Mouse (Mus musculus): ENCODE measurements around the gene Plcb1.

Plcb1 gene

GRCm38 (mm10) chr2:134912616-134913015 is 126.7 kb downstream of the Plcb1 start:
- DNase-seq (ENCODE audit: low spot score in 2 of 2), result no peak

- no peak for DNase-seq (ENCODE audit: low spot score in 2 of 2)
These were observed 127.7 kb downstream of the Plcb1 start for GRCm38 (mm10) chr2:134913542-134913941.

GRCm38 (mm10) chr2:134914091-134914550 is 128.3 kb downstream of the Plcb1 start:
- no peak for DNase-seq (ENCODE audit: low spot score in 2 of 2)

- DNase-seq (ENCODE audit: low spot score in 2 of 2), result no peak
These were observed 129.2 kb downstream of the Plcb1 start for GRCm38 (mm10) chr2:134915035-134915434.

GRCm38 (mm10) chr2:134920611-134921280 is 134.9 kb downstream of the Plcb1 start:
- no peak for DNase-seq (ENCODE audit: low spot score in 2 of 2)

GRCm38 (mm10) chr2:134922636-134923375 is 136.9 kb downstream of the Plcb1 start:
- no peak for DNase-seq (ENCODE audit: low spot score in 2 of 2)

- no peak for DNase-seq (ENCODE audit: low spot score in 2 of 2)
These were observed 138.3 kb downstream of the Plcb1 start for GRCm38 (mm10) chr2:134924143-134924655.

GRCm38 (mm10) chr2:134926266-134926665 is 140.4 kb downstream of the Plcb1 start:
- no peak for DNase-seq (ENCODE audit: low spot score in 2 of 2)

- no peak for DNase-seq (ENCODE audit: low spot score in 2 of 2)
These were observed 141.2 kb downstream of the Plcb1 start for GRCm38 (mm10) chr2:134927072-134927471.

- DNase-seq (ENCODE audit: low spot score in 2 of 2), result no peak
These were observed 143.6 kb downstream of the Plcb1 start for GRCm38 (mm10) chr2:134929452-134929851.

- DNase-seq (ENCODE audit: low spot score in 2 of 2), result no peak
These were observed 145.1 kb downstream of the Plcb1 start for GRCm38 (mm10) chr2:134930961-134931360.

GRCm38 (mm10) chr2:134931756-134932421 is 146.0 kb downstream of the Plcb1 start:
- no peak for DNase-seq (ENCODE audit: low spot score in 2 of 2)

- no peak for DNase-seq (ENCODE audit: low spot score in 2 of 2)
These were observed 149.6 kb downstream of the Plcb1 start for GRCm38 (mm10) chr2:134935469-134935868.

GRCm38 (mm10) chr2:134935970-134936649 is 150.2 kb downstream of the Plcb1 start:
- no peak for DNase-seq (ENCODE audit: low spot score in 2 of 2)

GRCm38 (mm10) chr2:134937666-134938065 is 151.8 kb downstream of the Plcb1 start:
- no peak for DNase-seq (ENCODE audit: low spot score in 2 of 2)

- DNase-seq (ENCODE audit: low spot score in 2 of 2), result no peak
These were observed 156.2 kb downstream of the Plcb1 start for GRCm38 (mm10) chr2:134942039-134942438.

- no peak for DNase-seq (ENCODE audit: low spot score in 2 of 2)
These were observed 157.1 kb downstream of the Plcb1 start for GRCm38 (mm10) chr2:134942919-134943318.

- DNase-seq (ENCODE audit: low spot score in 2 of 2), result no peak
These were observed 160.5 kb downstream of the Plcb1 start for GRCm38 (mm10) chr2:134946331-134946730.

GRCm38 (mm10) chr2:134946911-134947310 is 161.0 kb downstream of the Plcb1 start:
- no peak for DNase-seq (ENCODE audit: low spot score in 2 of 2)

- no peak for DNase-seq (ENCODE audit: low spot score in 2 of 2)
These were observed 166.2 kb downstream of the Plcb1 start for GRCm38 (mm10) chr2:134952088-134952487.

GRCm38 (mm10) chr2:134956436-134956835 is 170.6 kb downstream of the Plcb1 start:
- no peak for DNase-seq (ENCODE audit: low spot score in 2 of 2)

- DNase-seq (ENCODE audit: low spot score in 2 of 2), result no peak
These were observed 180.3 kb downstream of the Plcb1 start for GRCm38 (mm10) chr2:134966131-134966530.
